8 mouse cellular contexts compared by ENCODE assay signal in genomic region chr1:172243547-172244205, GRCm38 (mm10). TPM values are rescaled to one million over a fixed set of nuclear protein-coding genes. Genes with fewer than 3 reads are reported as not detected.
DNase-seq lines count a peak whose midpoint lies in the region; ATAC-seq and TF ChIP-seq lines count a peak whose summit lies in the region.

No protein-coding gene starts in this region.

- no peak overlapping the region for H3K27ac ChIP-seq in hindbrain, embryonic 12.5 days
- H3K27ac ChIP-seq in hindbrain, embryonic 11.5 days (ENCODE audit: low read depth, low read length): no peak overlapping the region
- no peak overlapping the region for H3K27ac ChIP-seq in ES-Bruce4 (ENCODE audit: insufficient read depth, low read length)
- peak overlapping the region; percentile 86 for H3K27ac ChIP-seq in heart, embryonic 16.5 days (ENCODE audit: low read length)
- no peak overlapping the region for H3K27ac ChIP-seq in lung, postnatal 0 days (ENCODE audit: low read length)

- 32% methylated on average over 16 of the region's 16 CpGs for WGBS in hindbrain, embryonic 12.5 days
- WGBS in hindbrain, embryonic 11.5 days: 31% methylated on average over 16 of the region's 16 CpGs
- WGBS in heart, embryonic 16.5 days: 30% methylated on average over 16 of the region's 16 CpGs
- 36% methylated on average over 16 of the region's 16 CpGs for WGBS in lung, postnatal 0 days

- TF ChIP-seq EP300 in ES-Bruce4 (IDR thresholded peaks at IDR 0.05; ENCODE audit: insufficient read depth, low read depth, low read length): no peak
- TF ChIP-seq EP300 in lung, postnatal 0 days (IDR thresholded peaks at IDR 0.05): no peak

- peak; percentile 67 for TF ChIP-seq CTCF in ES-Bruce4 (IDR thresholded peaks at IDR 0.05; ENCODE audit: low read depth, low read length)
- peak; percentile 60 for TF ChIP-seq CTCF in lung, postnatal 0 days (IDR thresholded peaks at IDR 0.05)

- no peak for TF ChIP-seq POLR2A in ES-Bruce4 (IDR thresholded peaks at IDR 0.05; ENCODE audit: insufficient read depth, low read length)

- H3K4me1 ChIP-seq in hindbrain, embryonic 12.5 days: peaks cover 37% of the 10 kb centered on the region
- H3K4me1 ChIP-seq in hindbrain, embryonic 11.5 days (replicated peaks; ENCODE audit: control insufficient read depth, insufficient read depth, low read length): no peaks in the 10 kb centered on the region
- peaks cover 2% of the 10 kb centered on the region for H3K4me1 ChIP-seq in ES-Bruce4 (ENCODE audit: control insufficient read depth, insufficient read depth, low read length)
- peaks cover 17% of the 10 kb centered on the region for H3K4me1 ChIP-seq in heart, embryonic 16.5 days (ENCODE audit: control insufficient read depth, insufficient read depth, low read length)
- H3K4me1 ChIP-seq in lung, postnatal 0 days (ENCODE audit: insufficient read depth, low read depth, low read length): no peaks in the 10 kb centered on the region

- H3K27me3 ChIP-seq in hindbrain, embryonic 12.5 days: peaks cover 21% of the 10 kb centered on the region
- peaks cover 8% of the 10 kb centered on the region; the same call in 1 of the 2 replicates for H3K27me3 ChIP-seq in hindbrain, embryonic 11.5 days (ENCODE audit: control insufficient read depth, insufficient read depth, low read length)
- no peaks in the 10 kb centered on the region for H3K27me3 ChIP-seq in ES-Bruce4 (ENCODE audit: control insufficient read depth, insufficient read depth, low read length, poor library complexity, severe bottlenecking)
- H3K27me3 ChIP-seq in heart, embryonic 16.5 days (ENCODE audit: control insufficient read depth, insufficient read depth, low read length): no peaks in the 10 kb centered on the region; the same call in 1 of the 2 replicates
- no peaks in the 10 kb centered on the region for H3K27me3 ChIP-seq in lung, postnatal 0 days (replicated peaks; ENCODE audit: insufficient read depth, low read length)

- H3K4me2 ChIP-seq in hindbrain, embryonic 12.5 days (replicated peaks): peak overlapping the region; percentile 21
- no peak overlapping the region; the same call in 1 of the 2 replicates for H3K4me2 ChIP-seq in hindbrain, embryonic 11.5 days (replicated peaks; ENCODE audit: low read depth, low read length)
- peak overlapping the region; percentile 47 for H3K4me2 ChIP-seq in heart, embryonic 16.5 days (ENCODE audit: low read depth, low read length)
- no peak overlapping the region for H3K4me2 ChIP-seq in lung, postnatal 0 days (replicated peaks; ENCODE audit: low read depth, low read length)

- H3K4me3 ChIP-seq in hindbrain, embryonic 12.5 days: no peak overlapping the region
- no peak overlapping the region for H3K4me3 ChIP-seq in hindbrain, embryonic 11.5 days (ENCODE audit: low read depth, low read length)
- no peak overlapping the region for H3K4me3 ChIP-seq in ES-Bruce4 (ENCODE audit: low read depth, low read length)
- peak overlapping the region; percentile 26 for H3K4me3 ChIP-seq in heart, embryonic 16.5 days (ENCODE audit: low read length)
- no peak overlapping the region for H3K4me3 ChIP-seq in lung, postnatal 0 days (ENCODE audit: low read depth, low read length)

- H3K9me3 ChIP-seq in hindbrain, embryonic 12.5 days (replicated peaks): no peaks in the 10 kb centered on the region
- no peaks in the 10 kb centered on the region for H3K9me3 ChIP-seq in hindbrain, embryonic 11.5 days (ENCODE audit: control insufficient read depth, low read length)
- no peaks in the 10 kb centered on the region for H3K9me3 ChIP-seq in ES-Bruce4 (replicated peaks; ENCODE audit: control insufficient read depth, insufficient read depth, low read length, poor library complexity, severe bottlenecking)
- H3K9me3 ChIP-seq in heart, embryonic 16.5 days (replicated peaks; ENCODE audit: control insufficient read depth, low read length): no peaks in the 10 kb centered on the region; the same call in 1 of the 2 replicates
- H3K9me3 ChIP-seq in lung, postnatal 0 days (ENCODE audit: low read length): no peaks in the 10 kb centered on the region

- no peak overlapping the region for H3K9ac ChIP-seq in hindbrain, embryonic 12.5 days
- no peak overlapping the region for H3K9ac ChIP-seq in hindbrain, embryonic 11.5 days (ENCODE audit: low read depth, low read length)
- H3K9ac ChIP-seq in ES-Bruce4 (ENCODE audit: low read depth, poor library complexity, severe bottlenecking): no peak overlapping the region
- H3K9ac ChIP-seq in heart, embryonic 16.5 days (ENCODE audit: low read length): peak overlapping the region; percentile 27
- H3K9ac ChIP-seq in lung, postnatal 0 days (replicated peaks; ENCODE audit: low read depth): no peak overlapping the region

- H3K36me3 ChIP-seq in hindbrain, embryonic 12.5 days: no peaks in the 10 kb centered on the region
- H3K36me3 ChIP-seq in hindbrain, embryonic 11.5 days (ENCODE audit: control insufficient read depth, insufficient read depth, low read length): no peaks in the 10 kb centered on the region
- no peaks in the 10 kb centered on the region for H3K36me3 ChIP-seq in ES-Bruce4 (ENCODE audit: control insufficient read depth, insufficient read depth, low read length, poor library complexity, severe bottlenecking)
- no peaks in the 10 kb centered on the region for H3K36me3 ChIP-seq in heart, embryonic 16.5 days (ENCODE audit: control insufficient read depth, insufficient read depth)
- H3K36me3 ChIP-seq in lung, postnatal 0 days (ENCODE audit: insufficient read depth, low read length): no peaks in the 10 kb centered on the region

- DNase-seq in hindbrain, embryonic 11.5 days (ENCODE audit: low spot score): no peak
- peak; percentile 35 for DNase-seq in embryo, embryonic 9.5 days (ENCODE audit: extremely low spot score)
- DNase-seq in lung, postnatal 0 days (ENCODE audit: low spot score): no peak
- DNase-seq in layer of hippocampus, adult 9-10 months (ENCODE audit: low spot score): no peak
- no peak for DNase-seq in natural killer cell, adult 2 months (ENCODE audit: low spot score in 2 of 2)

- no peak for ATAC-seq in hindbrain, embryonic 12.5 days (ENCODE audit: low FRiP score)
- no peak for ATAC-seq in hindbrain, embryonic 11.5 days (ENCODE audit: low FRiP score)
- 0 out of 2 replicates have a peak, but pooled peaks have one; percentile 39 for ATAC-seq in heart, embryonic 16.5 days (replicated peaks; ENCODE audit: extremely low read depth, insufficient read depth, low FRiP score)
- no peak for ATAC-seq in lung, postnatal 0 days

RNA-seq across cellular contexts. Expression of gene Atp1a4, which starts 14.5 kb away (rescaled TPM):
- polyA plus RNA-seq in hindbrain, embryonic 12.5 days (2016; fragmentation: Nextera tagmentation; extraction: Ambion mirVana): not detected in 2 replicates
- 0.06 TPM in 1 of 2 replicates, not detected in the other for polyA plus RNA-seq in hindbrain, embryonic 11.5 days (2014; fragmentation: Nextera tagmentation; extraction: Ambion mirVana)
- polyA plus RNA-seq in ES-Bruce4 (2011; ENCODE audit: insufficient read depth, insufficient read length, low read depth, missing spikeins): not detected in 2 replicates
- polyA plus RNA-seq in heart, embryonic 16.5 days (2015; fragmentation: Nextera tagmentation; extraction: Ambion mirVana): 0.16 and 0.17 TPM in 2 replicates
- 0.04 and 0.05 TPM in 2 replicates for polyA plus RNA-seq in lung, postnatal 0 days (2015; fragmentation: Nextera tagmentation; extraction: Ambion mirVana)

RNA-seq across cellular contexts. Expression of gene Igsf8, which starts 17.8 kb away (rescaled TPM):
- polyA plus RNA-seq in hindbrain, embryonic 12.5 days (2016; fragmentation: Nextera tagmentation; extraction: Ambion mirVana): 147 and 159 TPM in 2 replicates
- polyA plus RNA-seq in hindbrain, embryonic 11.5 days (2014; fragmentation: Nextera tagmentation; extraction: Ambion mirVana): 123 and 136 TPM in 2 replicates
- 35.4 and 35.8 TPM in 2 replicates for polyA plus RNA-seq in ES-Bruce4 (2011; ENCODE audit: insufficient read depth, insufficient read length, low read depth, missing spikeins)
- 25.3 and 30.6 TPM in 2 replicates for polyA plus RNA-seq in heart, embryonic 16.5 days (2015; fragmentation: Nextera tagmentation; extraction: Ambion mirVana)
- polyA plus RNA-seq in lung, postnatal 0 days (2015; fragmentation: Nextera tagmentation; extraction: Ambion mirVana): 30.0 and 32.4 TPM in 2 replicates

RNA-seq across cellular contexts. Expression of gene Casq1, which starts 24.0 kb away (rescaled TPM):
- polyA plus RNA-seq in hindbrain, embryonic 12.5 days (2016; fragmentation: Nextera tagmentation; extraction: Ambion mirVana): 2.3 and 3.8 TPM in 2 replicates
- polyA plus RNA-seq in hindbrain, embryonic 11.5 days (2014; fragmentation: Nextera tagmentation; extraction: Ambion mirVana): 1.4 and 2.5 TPM in 2 replicates
- 1.7 and 1.8 TPM in 2 replicates for polyA plus RNA-seq in ES-Bruce4 (2011; ENCODE audit: insufficient read depth, insufficient read length, low read depth, missing spikeins)
- 106 and 108 TPM in 2 replicates for polyA plus RNA-seq in heart, embryonic 16.5 days (2015; fragmentation: Nextera tagmentation; extraction: Ambion mirVana)
- 2.5 TPM in 2 replicates for polyA plus RNA-seq in lung, postnatal 0 days (2015; fragmentation: Nextera tagmentation; extraction: Ambion mirVana)

RNA-seq across cellular contexts. Expression of gene Pea15a, which starts 37.1 kb away (rescaled TPM):
- 322 and 363 TPM in 2 replicates for polyA plus RNA-seq in hindbrain, embryonic 12.5 days (2016; fragmentation: Nextera tagmentation; extraction: Ambion mirVana)
- polyA plus RNA-seq in hindbrain, embryonic 11.5 days (2014; fragmentation: Nextera tagmentation; extraction: Ambion mirVana): 283 and 321 TPM in 2 replicates
- polyA plus RNA-seq in ES-Bruce4 (2011; ENCODE audit: insufficient read depth, insufficient read length, low read depth, missing spikeins): 61.0 and 62.6 TPM in 2 replicates
- polyA plus RNA-seq in heart, embryonic 16.5 days (2015; fragmentation: Nextera tagmentation; extraction: Ambion mirVana): 181 and 193 TPM in 2 replicates
- 114 and 118 TPM in 2 replicates for polyA plus RNA-seq in lung, postnatal 0 days (2015; fragmentation: Nextera tagmentation; extraction: Ambion mirVana)

RNA-seq across cellular contexts. Expression of gene Atp1a2, which starts 54.2 kb away (rescaled TPM):
- 13.7 and 16.1 TPM in 2 replicates for polyA plus RNA-seq in hindbrain, embryonic 12.5 days (2016; fragmentation: Nextera tagmentation; extraction: Ambion mirVana)
- polyA plus RNA-seq in hindbrain, embryonic 11.5 days (2014; fragmentation: Nextera tagmentation; extraction: Ambion mirVana): 1.9 and 2.6 TPM in 2 replicates
- 2.1 and 2.6 TPM in 2 replicates for polyA plus RNA-seq in ES-Bruce4 (2011; ENCODE audit: insufficient read depth, insufficient read length, low read depth, missing spikeins)
- polyA plus RNA-seq in heart, embryonic 16.5 days (2015; fragmentation: Nextera tagmentation; extraction: Ambion mirVana): 18.7 and 20.7 TPM in 2 replicates
- 15.3 and 17.0 TPM in 2 replicates for polyA plus RNA-seq in lung, postnatal 0 days (2015; fragmentation: Nextera tagmentation; extraction: Ambion mirVana)

Comparison
In these comparisons a context has a peak if more than half of its experiments do, and no peak if none do; other contexts are left out.
1. H3K4me2 ChIP-seq: peak in hindbrain, embryonic 12.5 days (single experiment) and heart, embryonic 16.5 days (single experiment); none in hindbrain, embryonic 11.5 days (single experiment) and lung, postnatal 0 days (single experiment).
2. RNA of gene Casq1, which starts 24.0 kb away (polyA plus RNA-seq): 106 to 108 TPM in heart, embryonic 16.5 days; 2.3 to 3.8 TPM in hindbrain, embryonic 12.5 days, 2.5 TPM in lung, postnatal 0 days, 1.7 to 1.8 TPM in ES-Bruce4 and 1.4 to 2.5 TPM in hindbrain, embryonic 11.5 days; every median in the first group is over 10 times any median in the second.